ENCODE assay signal across 8 mouse cellular contexts in genomic region chr2:50971131-50971825, GRCm38 (mm10).
DNase-seq lines count a peak whose midpoint lies in the region; ATAC-seq lines count a peak whose summit lies in the region.

No protein-coding gene starts in this region.

- H3K9ac ChIP-seq in midbrain, embryonic 14.5 days (replicated peaks; ENCODE audit: low read length), result peak overlapping the region; percentile 39

- peaks cover 32% of the 10 kb centered on the region for H3K4me1 ChIP-seq in midbrain, embryonic 14.5 days (ENCODE audit: control insufficient read depth, insufficient read depth, low read length)

- no peaks in the 10 kb centered on the region for H3K36me3 ChIP-seq in midbrain, embryonic 14.5 days (ENCODE audit: control insufficient read depth, insufficient read depth, low read length)

- peak overlapping the region; percentile 45 for H3K4me2 ChIP-seq in midbrain, embryonic 14.5 days (ENCODE audit: low read length)

- H3K27me3 ChIP-seq in midbrain, embryonic 14.5 days (ENCODE audit: control insufficient read depth, insufficient read depth, low read length), result no peaks in the 10 kb centered on the region

- WGBS in midbrain, embryonic 14.5 days, result under 1% methylated on average over 14 of the region's 14 CpGs

- no peaks in the 10 kb centered on the region for H3K9me3 ChIP-seq in midbrain, embryonic 14.5 days (ENCODE audit: control insufficient read depth, low read length)

- no peak overlapping the region for H3K4me3 ChIP-seq in midbrain, embryonic 14.5 days (replicated peaks; ENCODE audit: low read depth, low read length)

- H3K27ac ChIP-seq in midbrain, embryonic 14.5 days (replicated peaks; ENCODE audit: low read depth, low read length), result peak overlapping the region; percentile 89

- ATAC-seq in midbrain, embryonic 14.5 days (ENCODE audit: low FRiP score, low TSS enrichment), result peak; percentile 92

- peak; percentile 8 for DNase-seq in adrenal gland, postnatal 14 days
- DNase-seq in adrenal gland, adult 8-10 months, result no peak
- peak; percentile 6 for DNase-seq in cerebellum, adult 9-11 months
- peak; percentile 25 to 28 for DNase-seq in frontal cortex, postnatal 14 days (ENCODE audit: low spot score in 2 of 2)
- peak; percentile 60 to 63 for DNase-seq in layer of hippocampus, postnatal 10 days (ENCODE audit: low spot score in 2 of 2)
- peak; percentile 86 for DNase-seq in midbrain, embryonic 14.5 days
- no peak for DNase-seq in T-cell, adult 2 months (ENCODE audit: low spot score)
- DNase-seq in urinary bladder, adult 2 months (ENCODE audit: low spot score), result no peak

Comparison
In these comparisons a context has a peak if more than half of its experiments do, and no peak if none do; other contexts are left out.
1. DNase-seq: peak in adrenal gland, postnatal 14 days (single experiment), cerebellum, adult 9-11 months (single experiment), frontal cortex, postnatal 14 days (2 of 2), layer of hippocampus, postnatal 10 days (2 of 2) and midbrain, embryonic 14.5 days (single experiment); none in adrenal gland, adult 8-10 months (single experiment), T-cell, adult 2 months (single experiment) and urinary bladder, adult 2 months (single experiment).